Mouse (Mus musculus) kidney, embryonic 15.5 days (tissue): ENCODE data around the gene Rapgef3. TPM values are rescaled to one million over a fixed set of nuclear protein-coding genes. Genes with fewer than 3 reads are reported as not detected.
A peak's percentile ranks its signal among the peaks of the same experiment; 100 is the strongest.

Source experiments
- ATAC-seq: fragments of 200-750 bp; cut with Nextera tagmentation; replicated peaks from 2 replicates; pipeline ENCODE4 v1.8.0; 2017; ENCODE audit warnings: moderate TSS enrichment; ENCODE audit not compliant: low FRiP score
- H3K27ac ChIP-seq: fragments of 300-500 bp; sonication (generic); 2 replicates; pipeline ENCODE4 v1.5.1; 2015; ENCODE audit warnings: mild to moderate bottlenecking, inconsistent platforms
- H3K27me3 ChIP-seq: fragments of 300-500 bp; sonication (generic); 2 replicates; pipeline ENCODE4 v1.6.1; 2015; ENCODE audit warnings: inconsistent platforms
- H3K36me3 ChIP-seq: fragments of 300-500 bp; sonication (generic); 2 replicates; pipeline ENCODE4 v1.6.1; 2015; ENCODE audit warnings: inconsistent platforms
- H3K4me1 ChIP-seq: fragments of 300-500 bp; sonication (generic); 2 replicates; pipeline ENCODE4 v1.6.1; 2015; ENCODE audit warnings: inconsistent platforms
- H3K4me2 ChIP-seq: fragments of 300-500 bp; sonication (generic); 2 replicates; pipeline ENCODE4 v1.6.1; 2015; ENCODE audit warnings: moderate library complexity, mild to moderate bottlenecking, inconsistent platforms
- H3K4me3 ChIP-seq: fragments of 300-500 bp; sonication (generic); replicated peaks from 2 replicates; pipeline ENCODE4 v1.5.1; 2015; ENCODE audit warnings: mild to moderate bottlenecking, inconsistent platforms
- H3K9ac ChIP-seq: fragments of 300-500 bp; sonication (generic); 2 replicates; pipeline ENCODE4 v1.6.1; 2015; ENCODE audit warnings: mild to moderate bottlenecking, inconsistent platforms
- H3K9me3 ChIP-seq: fragments of 300-500 bp; sonication (generic); replicated peaks from 2 replicates; pipeline ENCODE4 v1.6.1; 2016; ENCODE audit warnings: inconsistent platforms
- WGBS: fragments of 180-500 bp; shearing (Covaris S2); methylation state at CpG from one replicate; pipeline ENCODE4 v1.1.7; 2015; ENCODE audit warnings: mixed read lengths; 5-methylcytosine and 5-hydroxymethylcytosine counted together
- polyA plus RNA-seq: library from polyadenylated mRNA; unstranded; fragments of >200 nt; fragmentation: Nextera tagmentation; extraction: Ambion mirVana; gene quantifications from 2 replicates; pipeline ENCODE4 v1.2.1, GENCODE M21; 2015

Rapgef3 gene
- polyA plus RNA-seq, 1 experiment from 2014 or later = 29.7 TPM

GRCm38 (mm10) chr15:97766194-97766593 lies 1.6 kb downstream of the Rapgef3 start:
- H3K4me1 ChIP-seq = peaks cover 88% of the 10 kb centered on the region
- no peaks in the 10 kb centered on the region for H3K9me3 ChIP-seq
- H3K9ac ChIP-seq = peak overlapping the region; percentile 51
- H3K27me3 ChIP-seq = peaks cover 14% of the 10 kb centered on the region; the same call in 1 of the 2 replicates
- WGBS = 16% methylated on average over 8 of the region's 8 CpGs
- peaks cover 5% of the 10 kb centered on the region for H3K36me3 ChIP-seq
- H3K4me3 ChIP-seq = peak overlapping the region; percentile 54
- peak overlapping the region; percentile 96 for H3K4me2 ChIP-seq
- peak overlapping the region; percentile 87 for H3K27ac ChIP-seq
- no peak for ATAC-seq

GRCm38 (mm10) chr15:97765090-97765794 lies 2.5 kb downstream of the Rapgef3 start:
- 30% methylated on average over 13 of the region's 13 CpGs for WGBS
- peaks cover 14% of the 10 kb centered on the region; the same call in 1 of the 2 replicates for H3K27me3 ChIP-seq
- H3K4me1 ChIP-seq = peaks cover 82% of the 10 kb centered on the region
- peak overlapping the region; percentile 54 for H3K4me3 ChIP-seq
- H3K36me3 ChIP-seq = peaks cover 12% of the 10 kb centered on the region
- no peak overlapping the region for H3K9ac ChIP-seq
- ATAC-seq = 0 out of 2 replicates have a peak, but pooled peaks have one; percentile 9
- H3K27ac ChIP-seq = peak overlapping the region; percentile 38; the same call in 1 of the 2 replicates
- H3K9me3 ChIP-seq = no peaks in the 10 kb centered on the region
- H3K4me2 ChIP-seq = peak overlapping the region; percentile 96

GRCm38 (mm10) chr15:97764532-97764931 lies 3.2 kb downstream of the Rapgef3 start:
- Histone ChIP-seq H3K4me2 (peak overlapping the region; percentile 96; the same call in 1 of the 2 replicates), H3K4me3 (no peak overlapping the region), H3K36me3 (peaks cover 18% of the 10 kb centered on the region), H3K9me3 (no peaks in the 10 kb centered on the region), H3K4me1 (peaks cover 75% of the 10 kb centered on the region), H3K27ac (no peak overlapping the region), H3K9ac (no peak overlapping the region), H3K27me3 (peaks cover 9% of the 10 kb centered on the region; the same call in 1 of the 2 replicates)
- ATAC-seq = no peak
- 70% methylated on average over 2 of the region's 2 CpGs for WGBS

GRCm38 (mm10) chr15:97763256-97764049 lies 4.3 kb downstream of the Rapgef3 start:
- Histone ChIP-seq H3K9ac (no peak overlapping the region), H3K27me3 (peaks cover 2% of the 10 kb centered on the region; the same call in 1 of the 2 replicates), H3K4me3 (no peak overlapping the region), H3K4me1 (peaks cover 68% of the 10 kb centered on the region), H3K9me3 (no peaks in the 10 kb centered on the region), H3K36me3 (peaks cover 27% of the 10 kb centered on the region), H3K27ac (no peak overlapping the region), H3K4me2 (peak overlapping the region; percentile 7; the same call in 1 of the 2 replicates)
- no peak for ATAC-seq
- 56% methylated on average over 9 of the region's 9 CpGs for WGBS

DNA sequence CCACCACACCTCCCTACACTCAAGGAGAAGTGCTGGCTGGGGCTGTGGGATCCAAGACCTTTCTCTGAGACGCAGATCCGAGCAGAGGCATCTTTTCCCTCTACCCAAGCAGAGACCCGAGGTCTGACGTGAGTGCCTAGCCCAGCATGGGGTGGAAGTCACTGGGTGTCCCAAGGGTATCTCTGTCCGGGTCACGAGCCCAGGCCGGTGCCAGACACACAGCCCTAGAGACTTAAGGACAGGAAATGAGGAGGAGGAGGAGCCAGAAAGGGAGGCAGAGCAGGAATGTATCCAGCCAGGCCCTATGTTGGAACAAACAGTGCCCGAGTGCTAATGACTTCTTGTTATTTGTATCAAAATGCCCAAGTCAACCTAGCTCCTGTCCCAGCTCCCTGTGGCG lies 5.0 kb downstream of the Rapgef3 start:
- Histone ChIP-seq H3K4me2 (0 out of 2 replicates have a peak overlapping the region, but pooled peaks have one; percentile 7), H3K4me3 (no peak overlapping the region), H3K27ac (no peak overlapping the region), H3K36me3 (peaks cover 35% of the 10 kb centered on the region), H3K27me3 (peaks cover 2% of the 10 kb centered on the region; the same call in 1 of the 2 replicates), H3K9ac (no peak overlapping the region), H3K4me1 (peaks cover 61% of the 10 kb centered on the region), H3K9me3 (no peaks in the 10 kb centered on the region)
- 51% methylated on average over 9 of the region's 9 CpGs for WGBS
- no peak for ATAC-seq

DNA sequence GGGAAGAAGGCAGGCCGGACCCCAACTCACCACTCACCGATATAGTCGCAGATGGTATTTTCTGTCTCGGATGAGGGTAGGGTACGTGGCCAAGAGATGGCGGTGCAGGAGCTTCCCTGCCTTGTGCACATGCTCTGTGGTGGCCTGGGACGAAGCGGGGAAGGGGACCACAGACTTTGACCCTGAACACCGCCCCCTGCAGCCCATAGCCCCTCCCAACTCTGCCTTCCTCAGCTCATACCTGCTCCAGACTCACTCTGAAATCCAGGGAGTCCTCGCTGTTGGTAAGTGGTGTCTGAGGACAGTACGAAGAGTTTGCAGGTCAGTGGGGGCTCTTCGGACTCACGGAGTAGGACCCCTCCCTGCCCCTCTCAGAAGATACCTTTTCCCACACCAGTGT lies 6.3 kb downstream of the Rapgef3 start:
- Histone ChIP-seq H3K27ac (0 out of 2 replicates have a peak overlapping the region, but pooled peaks have one; percentile 2), H3K4me2 (no peak overlapping the region), H3K4me1 (peaks cover 48% of the 10 kb centered on the region), H3K9me3 (no peaks in the 10 kb centered on the region), H3K27me3 (peaks cover 2% of the 10 kb centered on the region; the same call in 1 of the 2 replicates), H3K9ac (no peak overlapping the region), H3K36me3 (peaks cover 48% of the 10 kb centered on the region), H3K4me3 (no peak overlapping the region)
- no peak for ATAC-seq
- 53% methylated on average over 13 of the region's 13 CpGs for WGBS

GRCm38 (mm10) chr15:97760952-97761351 lies 6.8 kb downstream of the Rapgef3 start:
- WGBS = 60% methylated on average over 5 of the region's 5 CpGs
- peaks cover 46% of the 10 kb centered on the region for H3K4me1 ChIP-seq
- H3K4me3 ChIP-seq = no peak overlapping the region
- H3K36me3 ChIP-seq = peaks cover 48% of the 10 kb centered on the region
- no peaks in the 10 kb centered on the region for H3K27me3 ChIP-seq
- H3K4me2 ChIP-seq = no peak overlapping the region
- H3K9ac ChIP-seq = no peak overlapping the region
- H3K9me3 ChIP-seq = no peaks in the 10 kb centered on the region
- no peak for ATAC-seq
- H3K27ac ChIP-seq = no peak overlapping the region

DNA sequence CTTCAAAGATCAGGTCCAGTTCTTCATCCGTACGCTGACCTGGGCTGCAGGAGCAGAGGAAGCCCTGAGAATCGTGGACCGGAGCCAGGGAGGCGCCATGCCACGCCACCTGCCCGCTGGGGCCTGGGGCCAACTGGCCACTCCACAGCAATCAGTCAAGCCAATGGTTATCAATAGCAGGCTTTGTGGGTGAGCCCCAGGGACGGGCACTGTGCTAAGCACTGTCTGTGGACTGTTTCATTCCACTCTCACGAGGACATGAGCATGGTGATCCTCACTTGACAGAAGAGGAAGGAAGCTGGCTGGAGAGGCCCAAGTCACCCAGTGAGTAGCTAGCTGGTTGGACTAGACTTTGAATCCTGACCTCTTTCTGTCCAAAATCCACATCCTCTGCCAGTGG lies 7.8 kb downstream of the Rapgef3 start:
- Histone ChIP-seq H3K9ac (no peak overlapping the region), H3K27ac (no peak overlapping the region), H3K9me3 (no peaks in the 10 kb centered on the region), H3K4me2 (no peak overlapping the region), H3K4me3 (no peak overlapping the region), H3K36me3 (peaks cover 48% of the 10 kb centered on the region), H3K4me1 (peaks cover 48% of the 10 kb centered on the region), H3K27me3 (no peaks in the 10 kb centered on the region)
- ATAC-seq = no peak
- WGBS = 90% methylated on average over 9 of the region's 9 CpGs

GRCm38 (mm10) chr15:97755361-97755760 lies 12.4 kb downstream of the Rapgef3 start:
- 53% methylated on average over 8 of the region's 8 CpGs for WGBS
- peaks cover 47% of the 10 kb centered on the region for H3K36me3 ChIP-seq

DNA sequence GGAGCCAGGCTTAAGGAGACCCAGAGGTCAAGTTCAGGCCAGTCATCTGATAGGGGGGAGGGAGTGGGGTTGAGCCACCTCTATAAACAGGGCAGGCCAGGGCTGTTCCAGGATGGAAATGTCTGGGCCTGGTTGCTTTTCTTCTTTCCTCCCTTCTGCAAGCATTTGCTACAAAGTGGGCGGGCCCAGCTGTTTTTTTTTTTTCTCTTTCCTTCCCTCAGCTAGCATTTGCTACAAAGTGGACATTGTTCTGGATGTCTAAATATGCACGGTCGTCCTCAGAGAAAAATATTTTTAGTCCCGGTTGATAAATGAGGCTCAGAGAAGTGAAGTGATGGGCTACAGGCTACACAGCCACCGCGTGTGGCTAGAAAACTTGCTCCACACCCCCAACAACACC lies 13.3 kb downstream of the Rapgef3 start:
- no peak overlapping the region for H3K4me3 ChIP-seq
- H3K27me3 ChIP-seq = no peaks in the 10 kb centered on the region
- peaks cover 37% of the 10 kb centered on the region for H3K4me1 ChIP-seq
- H3K27ac ChIP-seq = peak overlapping the region; percentile 46
- 64% methylated on average over 6 of the region's 6 CpGs for WGBS
- H3K36me3 ChIP-seq = peaks cover 42% of the 10 kb centered on the region
- H3K9ac ChIP-seq = no peak overlapping the region
- no peak overlapping the region for H3K4me2 ChIP-seq
- H3K9me3 ChIP-seq = no peaks in the 10 kb centered on the region
- ATAC-seq = no peak

More at GRCm38 (mm10) chr15:97755361-97755760, 12.4 kb downstream of the Rapgef3 start:
- Histone ChIP-seq H3K4me2 (no peak overlapping the region), H3K27ac (no peak overlapping the region), H3K4me3 (no peak overlapping the region), H3K9me3 (no peaks in the 10 kb centered on the region), H3K27me3 (no peaks in the 10 kb centered on the region), H3K9ac (no peak overlapping the region), H3K4me1 (peaks cover 29% of the 10 kb centered on the region)
- ATAC-seq = no peak

- Histone ChIP-seq H3K9me3 (no peaks in the 10 kb centered on the region), H3K36me3 (peaks cover 42% of the 10 kb centered on the region), H3K9ac (no peak overlapping the region), H3K27me3 (no peaks in the 10 kb centered on the region), H3K4me1 (peaks cover 37% of the 10 kb centered on the region), H3K27ac (no peak overlapping the region), H3K4me2 (no peak overlapping the region), H3K4me3 (no peak overlapping the region)
- no peak for ATAC-seq
- 93% methylated on average over 5 of the region's 5 CpGs for WGBS
These were observed 15.3 kb downstream of the Rapgef3 start for GRCm38 (mm10) chr15:97752491-97752890.

DNA sequence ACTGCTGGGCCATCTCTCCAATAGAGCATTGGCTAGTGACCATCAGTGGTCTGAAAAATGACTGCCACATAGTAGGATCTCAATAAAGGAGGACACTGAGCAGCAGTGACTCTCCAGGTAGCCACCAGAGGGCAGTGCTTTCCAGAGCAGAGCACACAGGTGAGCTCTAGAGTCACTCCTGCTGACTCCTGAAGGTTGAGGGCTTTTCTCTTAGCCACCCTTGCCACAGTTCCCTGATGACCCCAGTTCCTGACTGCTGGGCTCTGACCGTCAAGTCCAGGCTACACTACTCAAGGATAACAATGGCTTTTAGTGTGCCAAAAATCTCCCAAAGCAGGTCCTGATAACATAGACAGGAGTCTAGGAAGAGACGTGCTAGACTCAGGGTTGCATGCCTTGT lies 16.1 kb downstream of the Rapgef3 start:
- ATAC-seq = no peak
- H3K9me3 ChIP-seq = no peaks in the 10 kb centered on the region
- H3K4me1 ChIP-seq = peaks cover 37% of the 10 kb centered on the region
- H3K4me3 ChIP-seq = no peak overlapping the region
- no peaks in the 10 kb centered on the region for H3K27me3 ChIP-seq
- H3K9ac ChIP-seq = no peak overlapping the region
- H3K36me3 ChIP-seq = peaks cover 42% of the 10 kb centered on the region
- no peak overlapping the region for H3K4me2 ChIP-seq
- no peak overlapping the region for H3K27ac ChIP-seq
- 66% methylated on average over 2 of the region's 2 CpGs for WGBS
